Mouse (Mus musculus) adrenal gland, postnatal 36 days (tissue): ENCODE data around the gene Cnnm3. TPM values are rescaled to one million over a fixed set of nuclear protein-coding genes. Genes with fewer than 3 reads are reported as not detected.

ENCODE experiments used
- DNase-seq, 2 experiments: peaks; one replicate each; pipeline ENCODE4 v3.0.0; 2021; ENCODE audit warnings: mixed read lengths in 1 of 2
- total RNA-seq, 2 experiments: library from RNA; stranded (reverse); gene quantifications; 2 replicates each; pipeline ENCODE4 v1.2.3; 2021

Cnnm3 gene
- total RNA-seq, 2 experiments from 2014 or later: 21.5 to 34.2 TPM

DNA sequence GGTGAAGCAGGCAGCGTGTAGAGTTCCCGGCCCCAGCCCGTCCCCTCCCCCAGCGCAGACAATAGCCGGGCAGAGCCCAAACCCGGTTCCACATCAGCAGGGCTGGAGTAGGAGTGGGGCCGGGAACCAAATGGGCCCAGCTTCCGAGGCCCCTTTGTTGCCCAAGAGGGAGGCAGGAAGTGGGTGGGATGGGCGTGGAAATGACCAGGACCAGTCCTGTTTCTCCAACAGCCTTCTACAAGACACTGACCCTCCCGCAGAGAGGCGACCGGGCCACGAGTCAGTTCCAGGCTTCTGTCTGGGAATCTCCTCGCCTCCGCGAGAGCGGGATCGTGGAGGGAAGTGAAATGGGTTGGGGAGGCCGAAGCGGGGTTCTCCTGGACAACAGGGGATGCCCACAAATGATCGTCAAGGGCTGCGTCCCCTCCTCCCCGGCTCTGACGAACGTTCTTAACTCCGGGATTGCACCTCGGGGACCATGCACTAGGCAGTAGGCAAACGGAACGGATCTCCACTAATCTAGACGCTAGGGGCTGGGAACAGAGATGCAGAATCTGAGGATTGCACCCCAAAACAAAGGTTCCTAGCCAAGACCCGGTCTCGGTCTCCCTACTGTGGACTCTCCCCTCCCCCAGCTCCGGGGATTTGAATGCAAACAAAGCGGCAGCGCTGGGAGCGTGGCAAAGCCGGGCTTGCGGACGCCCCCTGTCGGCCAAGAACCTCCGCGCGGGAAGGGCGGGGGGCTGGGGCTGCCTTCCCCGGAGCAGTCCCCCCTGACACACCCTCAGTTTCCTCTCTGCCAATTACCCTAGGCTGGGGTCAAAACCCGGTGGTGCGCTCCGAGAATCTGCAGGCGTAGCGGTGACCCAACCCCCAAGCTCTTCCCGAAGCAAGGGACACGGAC lies 45.1 kb downstream of the Cnnm3 start:
- DNase-seq: peak; percentile 91 to 95

DNA sequence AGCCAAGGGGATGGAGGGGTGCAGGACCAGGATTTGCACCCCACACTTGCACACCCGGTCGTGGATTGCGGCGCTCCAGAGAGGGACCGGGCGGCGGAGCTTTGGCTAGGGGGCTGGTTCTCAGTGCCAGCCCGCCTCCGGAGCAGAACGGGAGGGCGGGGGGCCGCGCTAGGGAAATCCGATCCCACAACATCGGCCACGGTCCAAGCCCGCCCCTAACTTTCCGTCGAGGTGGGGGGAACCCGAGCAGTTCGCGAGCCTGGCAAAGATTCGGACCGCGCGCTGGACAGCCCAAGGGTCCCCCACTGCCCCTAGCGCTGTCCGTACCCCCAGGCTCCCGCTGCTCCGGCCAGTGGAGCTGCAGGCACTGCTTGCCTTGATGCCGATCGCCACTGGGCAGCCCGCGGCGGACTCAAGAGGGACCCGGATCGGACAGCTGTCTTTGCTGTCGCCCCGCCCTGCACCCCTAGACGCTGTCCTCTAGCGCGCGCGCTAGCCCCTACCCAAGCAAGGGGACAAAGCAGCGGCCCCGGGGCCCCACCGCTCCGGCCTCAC lies 45.9 kb downstream of the Cnnm3 start:
- peak; percentile 83 to 90 for DNase-seq

DNA sequence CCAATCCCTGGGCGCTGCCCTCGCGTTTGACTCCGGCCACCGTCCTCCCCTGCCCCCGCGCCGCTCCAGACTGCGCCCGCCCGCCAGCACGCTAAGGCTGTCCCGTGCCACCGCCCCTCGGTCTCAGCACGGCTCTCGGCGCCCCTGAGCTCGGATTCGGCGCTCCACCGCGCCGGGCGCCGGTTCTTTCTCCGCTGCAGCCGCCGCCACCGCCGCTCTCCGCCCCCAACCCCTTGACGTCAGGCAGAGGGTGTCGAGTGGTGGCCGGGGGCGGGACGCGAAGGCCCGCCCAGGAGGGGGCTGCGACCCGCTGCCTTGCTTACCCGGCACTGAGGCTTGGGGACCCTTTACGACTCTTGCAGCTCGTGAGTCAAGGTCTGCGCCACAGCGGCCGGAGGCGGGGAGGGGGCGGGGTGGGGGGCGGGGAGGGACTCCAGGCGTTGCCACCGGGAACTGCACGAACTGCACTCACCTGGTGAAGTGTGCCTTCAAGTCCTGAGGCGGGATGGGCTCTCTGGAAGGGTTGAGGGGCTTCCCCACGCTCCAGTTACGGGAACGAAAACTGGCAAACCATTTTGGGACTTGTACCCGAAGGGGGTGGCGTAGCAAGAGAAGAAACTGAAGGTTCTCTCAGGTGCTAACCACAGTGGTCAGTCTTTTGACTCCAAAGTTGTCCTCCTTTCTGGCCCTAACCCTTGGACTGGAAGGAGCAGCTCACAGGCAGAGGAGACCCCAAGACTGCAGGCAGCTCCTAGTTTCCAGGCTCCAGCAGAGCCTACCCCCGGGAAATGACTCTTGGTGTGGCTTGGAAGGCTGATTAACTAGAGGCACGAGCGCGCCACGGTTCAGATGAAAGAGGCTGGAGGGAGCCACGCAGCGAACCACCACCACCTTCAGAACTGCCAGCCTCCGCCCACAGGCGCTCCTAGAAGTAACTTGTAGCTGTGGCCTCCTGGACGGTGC lies 46.6 kb downstream of the Cnnm3 start, which contains the start of gene Sema4c:
TSS of gene Sema4c (minus strand) at position 319 of the 963 bp plus-strand sequence.
- peak; percentile 85 to 90 for DNase-seq

DNA sequence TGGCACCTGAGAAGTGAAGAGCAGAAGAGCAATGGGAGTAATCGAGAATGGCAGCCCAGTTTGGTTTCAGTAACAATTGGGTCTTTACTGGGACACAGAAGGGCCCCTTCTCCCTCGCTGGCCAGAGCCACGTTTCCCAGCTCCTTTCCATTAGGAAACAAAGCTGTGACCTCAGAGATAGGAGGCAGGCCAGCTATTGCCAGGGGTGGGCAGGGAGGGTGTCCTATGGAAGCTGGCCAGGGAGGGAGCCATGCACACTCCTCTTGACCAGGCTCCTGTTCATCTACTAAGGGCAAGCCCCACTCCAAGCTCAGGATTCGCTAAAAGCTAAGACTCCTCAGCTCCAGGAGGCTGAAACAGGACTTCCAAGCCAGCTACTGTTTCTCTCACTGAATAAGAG lies 47.6 kb downstream of the Cnnm3 start:
- DNase-seq: no peak

DNA sequence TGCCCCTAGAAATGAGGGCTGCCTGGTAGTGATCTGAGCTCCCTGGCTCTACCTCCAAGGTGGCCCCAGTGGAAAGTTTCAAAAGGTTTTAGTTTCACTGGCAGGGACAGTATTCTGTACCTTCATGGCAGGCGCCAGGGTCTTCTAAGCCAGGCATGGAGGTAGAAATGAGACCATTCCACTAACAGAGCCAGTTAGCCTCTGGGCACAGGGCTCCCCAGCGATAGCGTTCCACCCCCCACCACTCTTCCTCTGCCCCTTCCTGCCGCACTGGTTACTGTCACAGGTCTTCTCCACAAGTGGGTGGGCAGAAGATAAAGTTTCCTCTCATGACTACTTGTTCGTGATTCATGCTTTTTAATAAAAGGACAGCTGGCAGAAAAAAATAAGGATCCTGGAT lies 48.2 kb downstream of the Cnnm3 start:
- DNase-seq: no peak

DNA sequence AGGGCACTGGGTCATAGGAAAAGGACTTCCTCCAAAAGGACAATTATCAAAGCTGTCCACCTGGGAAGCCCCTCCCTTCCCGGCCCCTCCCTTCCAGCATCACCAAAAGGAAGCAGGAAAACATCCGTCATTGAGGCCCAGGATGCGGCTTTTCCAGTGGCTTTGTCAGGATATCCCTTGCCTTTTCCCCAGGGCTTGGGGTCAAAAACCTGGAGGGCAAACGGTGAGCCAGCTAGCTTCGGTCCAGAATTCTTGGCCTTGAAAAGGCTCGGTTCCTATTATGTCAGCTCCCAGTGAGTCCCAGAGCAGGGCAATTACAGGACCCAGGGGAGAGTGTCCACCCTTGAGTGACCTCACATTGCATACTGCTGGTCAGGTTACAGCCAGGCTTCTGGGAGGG lies 49.2 kb downstream of the Cnnm3 start:
- DNase-seq: peak; percentile 52 to 62

DNA sequence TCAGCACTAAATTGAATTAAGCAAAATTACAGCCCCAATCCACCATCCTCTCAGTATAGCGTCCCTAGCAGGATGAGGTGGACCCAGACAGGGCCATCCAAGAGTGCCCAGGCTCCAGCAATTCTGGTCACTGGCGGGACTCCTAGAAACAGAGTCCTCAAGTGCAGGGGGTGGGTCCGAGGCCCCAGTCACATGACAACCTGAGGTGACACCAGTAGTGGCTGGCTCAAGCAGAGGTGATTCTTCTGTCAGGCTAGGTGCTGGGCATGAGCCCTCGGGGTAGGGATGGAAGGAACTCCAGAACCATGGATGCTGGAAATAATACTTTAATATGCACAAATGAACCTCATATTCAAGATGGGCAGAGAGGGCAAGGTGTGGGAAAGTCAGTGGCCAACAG lies 50.7 kb downstream of the Cnnm3 start:
- no peak for DNase-seq

DNA sequence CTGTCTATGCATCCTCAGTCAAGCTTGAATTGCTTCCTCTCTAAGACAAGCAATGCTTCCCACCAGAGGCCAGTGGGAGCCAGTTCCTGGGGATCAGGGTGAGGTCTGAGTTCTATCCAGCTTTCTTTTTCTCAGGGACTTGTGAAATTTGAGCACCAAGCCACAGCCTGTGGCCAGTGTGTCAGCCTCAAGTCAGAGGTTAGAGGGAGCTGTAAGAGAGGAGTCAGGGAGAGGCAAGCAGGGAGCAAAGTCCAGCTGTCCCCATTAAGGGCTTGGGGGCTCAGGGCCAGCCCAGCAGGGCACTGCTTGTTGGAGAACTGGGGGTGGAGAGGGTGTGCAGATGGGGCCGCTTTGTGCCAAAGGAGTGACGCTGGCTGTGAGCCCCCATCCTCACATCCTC lies 51.5 kb downstream of the Cnnm3 start:
- DNase-seq: no peak

DNA sequence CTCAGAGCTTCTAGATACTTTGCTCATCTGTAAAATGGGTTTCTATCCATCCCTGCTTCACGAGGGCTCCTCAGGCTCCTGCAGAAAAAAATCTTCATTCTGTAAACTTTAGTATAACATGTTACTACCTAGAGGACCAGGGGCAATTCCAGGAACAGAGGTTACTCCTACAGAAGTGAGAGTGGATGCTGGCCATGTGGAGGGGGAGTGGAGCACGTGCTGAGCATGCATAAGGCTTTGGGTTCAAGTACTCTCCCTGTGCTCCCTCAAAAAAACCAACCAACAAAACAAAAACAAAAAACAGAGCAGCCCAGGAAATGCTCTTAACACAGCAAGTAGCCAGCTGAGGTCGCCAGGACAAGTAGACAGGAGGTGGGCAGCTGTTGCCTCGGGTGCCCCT lies 52.0 kb downstream of the Cnnm3 start:
- DNase-seq: no peak

DNA sequence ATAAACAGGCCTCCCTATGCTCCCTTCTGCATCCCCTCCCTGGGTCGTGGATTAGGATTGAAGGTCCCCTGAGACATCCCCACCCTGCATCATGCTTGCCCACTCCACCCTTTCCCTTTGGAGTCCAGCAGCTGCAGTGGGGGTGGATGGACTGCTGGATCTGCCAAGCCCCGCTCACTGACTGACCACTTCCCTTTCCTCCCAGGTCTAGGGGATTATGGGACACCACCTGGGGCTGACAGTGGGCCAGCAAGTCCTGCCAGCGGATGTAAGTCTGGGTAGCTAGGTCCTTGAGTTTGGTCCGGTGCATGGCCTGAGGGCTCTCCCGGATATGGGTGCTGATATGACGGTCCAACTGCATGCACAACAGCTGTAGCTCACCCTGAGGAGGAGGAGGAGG lies 52.4 kb downstream of the Cnnm3 start:
- DNase-seq: peak; percentile 40 to 58

DNA sequence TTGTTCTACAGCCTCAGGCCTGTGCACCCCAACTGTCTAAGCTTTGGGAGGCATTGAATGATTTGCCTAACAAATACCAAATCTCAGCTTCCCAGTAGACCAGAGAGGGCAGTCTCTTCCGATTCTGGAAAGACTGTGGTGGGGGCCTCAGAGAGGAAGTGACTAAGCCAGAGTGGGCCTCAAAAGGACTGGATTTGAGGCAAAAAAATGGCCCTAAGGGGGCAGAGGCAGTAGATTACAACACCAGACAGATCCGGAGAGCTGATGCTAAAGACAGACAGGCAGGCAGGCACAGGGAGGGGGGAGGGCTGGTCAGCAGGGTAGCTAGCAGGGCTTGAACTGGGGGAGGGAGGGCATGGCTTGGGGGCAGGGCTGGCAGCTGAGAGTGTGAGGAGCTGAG lies 54.8 kb downstream of the Cnnm3 start:
- DNase-seq: no peak

DNA sequence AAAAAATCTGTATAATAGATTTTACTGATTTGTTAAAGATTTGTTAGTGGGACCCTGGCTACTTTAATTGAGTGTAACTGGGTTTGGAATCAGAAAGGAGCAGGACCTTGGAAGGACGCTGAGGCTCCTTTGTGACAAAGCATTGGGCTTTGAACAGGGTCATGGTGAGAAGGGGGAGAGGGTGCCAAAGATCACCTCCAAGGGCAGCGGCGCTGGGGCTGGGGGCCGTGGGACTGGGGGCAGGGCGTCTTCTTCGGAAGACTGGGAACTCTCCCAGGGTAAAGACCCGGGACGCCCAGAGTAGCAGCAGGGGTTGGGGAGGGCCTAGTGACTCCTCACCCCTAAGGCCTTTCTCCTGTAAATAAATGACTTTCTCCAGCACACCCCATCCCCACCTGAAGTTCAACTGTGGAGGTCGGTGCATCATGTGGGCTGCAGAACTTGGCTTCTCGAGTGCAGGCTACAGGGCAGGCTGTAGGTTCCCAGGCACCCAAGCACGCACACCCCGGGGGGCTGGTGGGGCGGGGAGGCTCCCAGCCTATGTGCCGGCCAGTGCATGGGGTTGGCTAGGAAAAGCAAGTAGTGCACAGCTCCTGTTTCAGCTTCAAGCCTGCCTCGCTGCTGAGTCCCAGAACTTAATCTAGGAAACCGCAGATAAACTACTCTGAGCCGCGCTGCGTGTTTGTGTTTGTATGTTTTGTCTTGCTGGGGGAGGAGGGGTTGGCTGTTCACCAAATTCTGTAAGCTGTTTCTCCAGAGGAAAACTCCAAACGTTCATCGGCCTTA lies 56.3 kb downstream of the Cnnm3 start:
- no peak for DNase-seq

DNA sequence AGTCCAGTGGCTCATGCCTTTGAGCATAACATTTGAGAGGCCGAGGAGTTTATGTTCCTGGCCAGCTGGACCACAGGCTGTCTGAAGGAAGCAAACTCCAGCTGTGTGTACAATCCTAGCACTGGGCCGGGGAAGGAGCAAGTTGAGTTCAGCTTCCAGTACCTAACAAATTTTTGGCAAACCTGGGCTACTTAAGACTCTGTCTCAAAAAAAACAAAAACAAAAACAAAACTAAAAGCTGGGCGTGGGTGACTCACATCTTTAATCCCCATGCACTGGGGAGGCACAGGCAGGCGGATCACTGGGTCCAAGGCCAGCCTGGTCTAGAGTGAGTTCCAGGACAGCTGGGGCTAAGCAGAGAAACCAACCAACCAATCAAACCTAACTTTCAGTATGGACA lies 57.1 kb downstream of the Cnnm3 start:
- peak in 1 of 2 experiments; percentile 57 for DNase-seq

DNA sequence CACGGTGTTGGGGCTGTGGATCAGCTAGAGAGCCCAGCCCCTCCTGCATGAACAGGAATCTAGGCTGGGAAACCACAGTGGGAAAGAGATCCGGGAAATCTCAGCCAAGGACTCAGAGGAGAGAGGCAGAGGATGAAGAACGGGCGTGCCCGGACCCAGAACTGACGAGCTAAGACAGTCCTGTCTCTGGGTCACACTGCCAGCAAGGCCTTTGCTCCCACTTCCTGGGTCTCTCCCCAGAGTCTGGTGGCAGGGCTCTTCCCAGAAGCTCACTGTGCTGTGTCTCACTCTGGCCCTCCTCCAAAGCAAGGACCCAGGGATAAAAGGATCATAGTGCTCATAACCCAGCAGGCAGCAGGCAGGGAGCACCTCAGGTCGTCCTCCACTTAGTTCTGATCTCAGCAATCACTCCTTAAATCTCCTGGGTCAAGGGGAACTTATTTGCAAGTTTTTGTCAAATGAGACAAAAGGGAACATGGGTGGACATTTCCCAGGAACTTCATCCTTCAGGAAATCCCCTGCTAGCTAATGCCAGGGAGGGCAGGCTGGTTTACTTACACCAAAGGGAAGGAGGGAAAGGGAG lies 58.1 kb downstream of the Cnnm3 start:
- DNase-seq: peak in 1 of 2 experiments; percentile 57

DNA sequence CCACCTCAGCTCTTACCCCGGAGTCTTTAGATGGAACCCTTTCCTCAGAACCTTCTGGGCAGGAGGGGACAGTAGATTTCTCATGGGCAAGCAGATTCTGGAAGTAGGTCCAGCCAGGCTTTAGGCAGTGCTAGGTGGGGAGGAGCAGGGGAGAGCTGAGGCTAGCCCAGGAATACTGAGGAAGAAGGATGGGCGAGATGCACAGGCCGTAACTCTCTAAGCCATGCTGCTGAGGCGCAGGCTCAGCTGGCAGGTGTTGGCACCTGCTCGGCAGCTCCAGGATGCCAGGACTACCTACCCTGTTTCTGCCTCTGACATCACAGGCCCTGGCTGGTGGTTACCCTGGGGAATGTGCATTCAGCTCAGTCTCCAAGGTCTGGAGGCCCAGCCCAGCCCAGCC lies 58.7 kb downstream of the Cnnm3 start:
- no peak for DNase-seq

DNA sequence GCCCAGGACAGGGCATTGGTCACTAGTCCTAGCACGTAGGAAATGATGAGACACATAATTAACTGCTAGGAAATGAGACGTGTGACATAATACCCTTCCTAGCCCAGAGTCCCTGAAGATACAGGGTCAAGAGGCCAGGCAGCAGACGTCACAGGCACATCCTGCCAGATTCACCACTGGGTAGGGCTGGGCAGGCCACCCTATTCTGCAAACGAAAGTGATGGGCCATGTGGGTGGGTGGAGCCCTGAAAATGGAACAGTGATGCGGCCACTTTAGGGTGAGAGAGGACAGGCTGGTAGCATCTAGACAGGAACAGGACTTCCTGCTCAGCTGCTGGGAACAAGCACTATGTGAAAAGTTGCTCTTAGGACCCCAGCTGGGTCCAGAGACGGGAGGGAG lies 60.0 kb downstream of the Cnnm3 start:
- DNase-seq: peak; percentile 82 to 85

DNA sequence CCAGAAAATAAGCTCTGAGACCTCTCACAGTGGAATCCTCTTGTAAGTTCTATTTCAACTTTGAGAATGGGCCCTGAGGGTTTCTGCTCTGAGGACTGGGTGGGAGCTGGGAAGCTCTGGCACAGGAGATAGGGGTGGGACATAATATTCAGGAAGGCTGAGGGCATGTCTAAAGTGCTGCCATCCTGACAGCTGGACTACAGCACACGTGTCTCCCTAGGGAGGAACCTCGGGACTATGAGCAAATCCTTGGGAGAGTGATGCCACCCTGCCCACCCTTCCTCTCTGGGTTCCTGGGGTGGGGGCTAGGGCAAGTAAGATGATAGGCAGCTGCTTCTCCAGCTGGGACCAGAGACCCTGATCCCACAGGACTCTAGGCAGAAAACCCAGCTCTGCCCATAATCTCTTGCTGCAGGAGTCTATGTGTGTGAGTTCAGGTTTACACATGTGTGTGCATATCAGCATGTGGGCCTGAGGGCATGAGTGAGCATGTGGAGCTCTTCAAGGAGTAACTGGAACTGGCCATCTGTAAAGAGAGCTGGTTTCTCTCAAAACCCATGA lies 60.6 kb downstream of the Cnnm3 start:
- no peak for DNase-seq

DNA sequence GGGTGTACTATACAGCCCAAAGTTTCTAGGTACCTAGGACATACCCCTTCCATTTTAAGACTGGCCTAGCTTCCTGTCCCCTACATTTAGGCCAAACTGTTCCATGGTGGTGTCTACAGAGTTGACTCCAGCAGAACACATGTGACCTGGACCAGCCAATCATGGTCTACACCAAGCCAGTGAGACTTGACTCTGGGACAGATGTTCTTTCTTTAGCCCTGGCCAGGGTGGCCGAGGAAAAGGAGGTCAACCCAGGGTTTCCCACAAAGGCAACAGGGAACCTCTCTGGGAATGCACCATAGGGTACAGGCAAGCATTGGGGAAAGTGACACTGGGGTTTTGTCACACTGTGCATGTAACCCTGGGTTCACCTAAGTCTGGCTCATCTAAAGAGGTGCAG lies 61.0 kb downstream of the Cnnm3 start:
- DNase-seq: no peak

DNA sequence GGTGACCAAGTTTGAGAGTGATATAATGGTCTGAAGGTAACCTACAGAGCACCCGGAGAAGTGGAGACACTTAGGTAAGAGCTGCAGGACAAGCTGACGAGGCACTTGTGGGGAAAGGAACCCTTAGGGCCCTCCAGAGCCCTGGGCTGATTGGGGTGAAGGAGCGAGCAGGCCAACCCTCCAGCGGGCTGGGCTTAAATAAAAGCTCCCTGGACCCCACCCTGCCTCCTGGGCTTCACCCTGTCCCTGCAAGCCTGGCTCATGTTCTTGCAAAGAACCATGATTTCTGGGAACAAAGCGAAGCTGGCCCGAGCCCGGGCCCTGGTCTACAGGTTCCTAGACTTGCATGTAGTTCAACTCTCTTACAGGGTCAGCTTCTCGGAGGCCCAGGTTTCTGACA lies 61.9 kb downstream of the Cnnm3 start:
- no peak for DNase-seq

DNA sequence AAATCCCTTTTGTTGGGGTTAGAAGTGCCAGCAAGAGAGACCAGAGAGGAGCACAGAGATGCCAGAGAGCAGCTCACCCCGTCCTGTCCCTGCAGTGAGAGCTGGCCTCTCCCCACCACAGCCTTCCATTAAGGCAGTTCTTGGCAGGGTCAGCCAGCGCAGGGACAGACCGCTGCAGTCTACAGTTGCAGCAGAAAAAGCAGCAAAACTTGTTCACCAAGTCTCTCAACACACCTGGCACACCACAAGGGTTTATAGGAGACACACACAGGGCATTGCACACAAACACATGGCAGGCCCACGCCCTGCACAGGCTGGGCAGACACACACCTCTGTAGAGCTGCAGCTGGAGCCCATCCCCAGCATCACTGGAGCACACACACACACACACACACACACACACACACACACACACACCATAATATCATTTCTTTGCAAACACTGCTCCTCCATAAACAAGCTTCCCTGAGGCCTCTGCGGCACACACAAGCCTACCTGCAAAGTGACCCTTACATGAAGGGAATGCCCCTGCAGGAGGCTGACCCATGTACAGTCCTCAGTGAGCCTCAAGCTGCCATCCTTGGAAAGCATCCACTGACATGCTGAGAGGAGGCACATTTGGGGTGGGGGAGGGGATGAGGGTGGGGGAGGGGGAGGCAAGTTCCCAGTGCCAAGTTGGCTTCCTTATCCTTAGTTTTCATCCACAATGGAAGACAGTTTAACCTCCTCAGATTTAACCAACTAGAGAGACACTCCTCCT lies 62.7 kb downstream of the Cnnm3 start:
- no peak for DNase-seq
